Mouse (Mus musculus) ES-E14 (cell line): ENCODE results near the gene Hdac9.

Experiments used
- CHD2 ChIP-seq: IDR thresholded peaks from 2 replicates; pipeline ENCODE4 v1.6.1; 2014; ENCODE audit warnings: mild to moderate bottlenecking, low read depth, low read length, inconsistent platforms
- HCFC1 ChIP-seq: IDR thresholded peaks from 2 replicates; pipeline ENCODE4 v1.6.1; 2012; ENCODE audit warnings: low read length, inconsistent platforms, borderline replicate concordance; ENCODE audit not compliant: insufficient read depth
- ZC3H11A ChIP-seq: IDR thresholded peaks from 2 replicates; pipeline ENCODE4 v1.6.1; 2012; ENCODE audit warnings: low read depth, mild to moderate bottlenecking, inconsistent platforms, low read length, borderline replicate concordance
- ZNF384 ChIP-seq: IDR thresholded peaks from 2 replicates; pipeline ENCODE4 v1.6.1; 2012; ENCODE audit warnings: low read depth, low read length, inconsistent platforms

GRCm38 (mm10) chr12:34220051-34220926, 696.6 kb downstream of the Hdac9 start:
- TF ChIP-seq CHD2 (no peak), ZC3H11A (no peak), ZNF384 (no peak), HCFC1 (no peak)
